Mouse (Mus musculus) MEL (cell line): ENCODE data around the gene Mocs1. TPM values are rescaled to one million over a fixed set of nuclear protein-coding genes. Genes with fewer than 3 reads are reported as not detected.

Experiments used
- DNase-seq: peaks from one replicate; pipeline ENCODE4 v3.0.0; 2011; ENCODE audit warnings: low read depth, low spot score
- H3K27ac ChIP-seq: 2 replicates; pipeline ENCODE4 v1.5.1; 2012; ENCODE audit warnings: low read depth, mild to moderate bottlenecking, control low read depth, low read length, moderate library complexity; ENCODE audit not compliant: control insufficient read depth
- H3K27me3 ChIP-seq, 2 experiments: fragments of 150-350 bp in 1 of 2; sonication (generic) in 1 of 2; 2 replicates each; pipeline ENCODE4 v1.6.1; 2012; ENCODE audit warnings: low read length in 2 of 2, mild to moderate bottlenecking in 2 of 2, improper control_type of control experiment in 1 of 2, moderate library complexity in 1 of 2; ENCODE audit not compliant: insufficient read depth in 2 of 2, control insufficient read depth in 1 of 2
- H3K36me3 ChIP-seq, 2 experiments: 2 replicates each; pipeline ENCODE4 v1.6.1; 2012 to 2014; ENCODE audit warnings: low read length in 2 of 2, improper control_type of control experiment in 1 of 2, inconsistent platforms in 1 of 2, mild to moderate bottlenecking in 1 of 2; ENCODE audit not compliant: insufficient read depth in 2 of 2, control insufficient read depth in 1 of 2
- H3K4me1 ChIP-seq, 2 experiments: fragments of 150-350 bp in 1 of 2; sonication (generic) in 1 of 2; 2 replicates each; pipeline ENCODE4 v1.6.1; 2012; ENCODE audit warnings: low read length in 2 of 2, improper control_type of control experiment in 1 of 2, mild to moderate bottlenecking in 1 of 2; ENCODE audit not compliant: insufficient read depth in 2 of 2, control insufficient read depth in 1 of 2
- H3K4me3 ChIP-seq, 2 experiments: fragments of 150-350 bp in 1 of 2; sonication (generic) in 1 of 2; 2 replicates each; pipeline ENCODE4 v1.5.1; 2012; ENCODE audit warnings: low read depth in 2 of 2, low read length in 2 of 2, mild to moderate bottlenecking in 2 of 2, moderate library complexity in 2 of 2, control low read depth in 1 of 2, improper control_type of control experiment in 1 of 2; ENCODE audit not compliant: control insufficient read depth in 1 of 2, insufficient read depth in 1 of 2
- H3K79me2 ChIP-seq: 2 replicates; pipeline ENCODE4 v1.6.1; 2012; ENCODE audit warnings: mild to moderate bottlenecking, low read length, moderate library complexity; ENCODE audit not compliant: control insufficient read depth, poor library complexity, insufficient read depth
- H3K9ac ChIP-seq: 2 replicates; pipeline ENCODE4 v1.6.1; 2012; ENCODE audit warnings: low read depth, mild to moderate bottlenecking, control low read depth, low read length, moderate library complexity; ENCODE audit not compliant: control insufficient read depth, poor library complexity, severe bottlenecking
- H3K9me3 ChIP-seq: fragments of 150-350 bp; sonication (generic); replicated peaks from 2 replicates; pipeline ENCODE4 v1.6.1; 2012; ENCODE audit warnings: mild to moderate bottlenecking, low read length, improper control_type of control experiment, moderate library complexity; ENCODE audit not compliant: insufficient read depth
- CHD1 ChIP-seq: IDR thresholded peaks from 2 replicates; pipeline ENCODE4 v1.6.1; 2012; ENCODE audit warnings: low read depth, mild to moderate bottlenecking, inconsistent platforms, low read length, improper control_type of control experiment
- CHD2 ChIP-seq: IDR thresholded peaks from 2 replicates; pipeline ENCODE4 v1.6.1; 2011; ENCODE audit warnings: low read length, improper control_type of control experiment
- CTCF ChIP-seq, 3 experiments: IDR thresholded peaks in 2 of 3; conservative IDR thresholded peaks in 1 of 3; 2 replicates each; pipeline ENCODE4 v1.5.1; 2011 to 2012; ENCODE audit warnings: low read length in 3 of 3, low read depth in 2 of 3, mild to moderate bottlenecking in 2 of 3, improper control_type of control experiment in 1 of 3, inconsistent platforms in 1 of 3, mixed read lengths in 1 of 3, moderate library complexity in 1 of 3; ENCODE audit not compliant: control insufficient read depth in 1 of 3, insufficient read depth in 1 of 3, poor library complexity in 1 of 3, severe bottlenecking in 1 of 3
- EP300 ChIP-seq, 2 experiments: IDR thresholded peaks; 2 replicates each; pipeline ENCODE4 v1.6.1; 2011; ENCODE audit warnings: improper control_type of control experiment in 2 of 2, low read length in 2 of 2, low read depth in 1 of 2, mild to moderate bottlenecking in 1 of 2
- ETS1 ChIP-seq: IDR thresholded peaks from 2 replicates; pipeline ENCODE4 v1.6.1; 2012; ENCODE audit warnings: low read depth, mild to moderate bottlenecking, inconsistent platforms, low read length, improper control_type of control experiment, moderate library complexity
- GABPA ChIP-seq: IDR thresholded peaks from 2 replicates; pipeline ENCODE4 v1.6.1; 2012; ENCODE audit warnings: low read depth, mild to moderate bottlenecking, inconsistent platforms, low read length, improper control_type of control experiment, moderate library complexity
- GATA1 ChIP-seq: IDR thresholded peaks from 2 replicates; pipeline ENCODE4 v1.6.1; 2011; ENCODE audit warnings: low read depth, low read length, improper control_type of control experiment
- KAT2A ChIP-seq: conservative IDR thresholded peaks from 2 replicates; pipeline ENCODE4 v1.6.1; 2012; ENCODE audit warnings: low read depth, low read length, improper control_type of control experiment, inconsistent platforms
- MAFK ChIP-seq: IDR thresholded peaks from 2 replicates; pipeline ENCODE4 v1.6.1; 2011; ENCODE audit warnings: low read depth, mild to moderate bottlenecking, low read length, improper control_type of control experiment, borderline replicate concordance
- MAX ChIP-seq: IDR thresholded peaks from 2 replicates; pipeline ENCODE4 v1.6.1; 2011; ENCODE audit warnings: low read length, improper control_type of control experiment
- MAZ ChIP-seq: IDR thresholded peaks from 2 replicates; pipeline ENCODE4 v1.6.1; 2012; ENCODE audit warnings: low read depth, mild to moderate bottlenecking, inconsistent platforms, low read length, improper control_type of control experiment
- MYB ChIP-seq: IDR thresholded peaks from 2 replicates; pipeline ENCODE4 v1.6.1; 2011; ENCODE audit warnings: mild to moderate bottlenecking, low read depth, low read length, improper control_type of control experiment
- NELFE ChIP-seq: IDR thresholded peaks from 2 replicates; pipeline ENCODE4 v1.6.1; 2011; ENCODE audit warnings: low read depth, low read length, improper control_type of control experiment
- NRF1 ChIP-seq: IDR thresholded peaks from 2 replicates; pipeline ENCODE4 v1.6.1; 2014; ENCODE audit warnings: low read depth, mild to moderate bottlenecking, inconsistent platforms, low read length, improper control_type of control experiment, moderate library complexity; ENCODE audit not compliant: poor library complexity, insufficient read depth, severe bottlenecking
- POLR2A ChIP-seq, 2 experiments: IDR thresholded peaks; 2 replicates each; pipeline ENCODE4 v1.6.1; 2011 to 2012; ENCODE audit warnings: low read length in 2 of 2, mild to moderate bottlenecking in 2 of 2, control low read depth in 1 of 2, improper control_type of control experiment in 1 of 2, low read depth in 1 of 2, moderate library complexity in 1 of 2; ENCODE audit not compliant: control insufficient read depth in 1 of 2, insufficient read depth in 1 of 2, poor library complexity in 1 of 2
- POLR2AphosphoS5 ChIP-seq: IDR thresholded peaks from 2 replicates; pipeline ENCODE4 v1.6.1; 2012; ENCODE audit warnings: low read depth, borderline replicate concordance, mild to moderate bottlenecking, inconsistent platforms, low read length, moderate library complexity, mixed read lengths
- RAD21 ChIP-seq: IDR thresholded peaks from 2 replicates; pipeline ENCODE4 v1.6.1; 2011; ENCODE audit warnings: mild to moderate bottlenecking, low read depth, low read length, improper control_type of control experiment
- SIN3A ChIP-seq: IDR thresholded peaks from 2 replicates; pipeline ENCODE4 v1.6.1; 2012; ENCODE audit warnings: low read length, improper control_type of control experiment, inconsistent platforms
- TAL1 ChIP-seq: IDR thresholded peaks from 2 replicates; pipeline ENCODE4 v1.6.1; 2012; ENCODE audit warnings: mild to moderate bottlenecking, inconsistent platforms, low read length, moderate library complexity, mixed read lengths
- TBP ChIP-seq: IDR thresholded peaks from 2 replicates; pipeline ENCODE4 v1.8.0; 2011; ENCODE audit warnings: low read depth, low read length, improper control_type of control experiment
- USF1 ChIP-seq: IDR thresholded peaks from 2 replicates; pipeline ENCODE4 v1.6.1; 2014; ENCODE audit warnings: low read depth, mild to moderate bottlenecking, inconsistent platforms, low read length, improper control_type of control experiment, moderate library complexity
- ZNF384 ChIP-seq: IDR thresholded peaks from 2 replicates; pipeline ENCODE4 v1.6.1; 2012; ENCODE audit warnings: low read depth, mild to moderate bottlenecking, inconsistent platforms, low read length, improper control_type of control experiment
- polyA plus RNA-seq, 2 experiments: library from polyadenylated mRNA; stranded (reverse) in 1 of 2; unstranded in 1 of 2; fragments of >175 nt in 1 of 2; fragments of >200 nt in 1 of 2; gene quantifications; 2 replicates each; pipeline versions ENCODE4 v1.2.1 to v1.2.4; 2012; ENCODE audit warnings: low replicate concordance in 2 of 2, low read depth in 1 of 2; ENCODE audit not compliant: insufficient read length in 2 of 2, insufficient read depth in 1 of 2, missing spikeins in 1 of 2
- total RNA-seq: library from RNA; depleted of rRNA; stranded (reverse); fragments of 300-350 nt; gene quantifications from 2 replicates; pipeline ENCODE4 v1.2.3, GENCODE M21; 2012

Gene Mocs1
- total and polyA plus RNA-seq, 3 experiments: 7.8 to 24.6 TPM; not detected in 1

DNA sequence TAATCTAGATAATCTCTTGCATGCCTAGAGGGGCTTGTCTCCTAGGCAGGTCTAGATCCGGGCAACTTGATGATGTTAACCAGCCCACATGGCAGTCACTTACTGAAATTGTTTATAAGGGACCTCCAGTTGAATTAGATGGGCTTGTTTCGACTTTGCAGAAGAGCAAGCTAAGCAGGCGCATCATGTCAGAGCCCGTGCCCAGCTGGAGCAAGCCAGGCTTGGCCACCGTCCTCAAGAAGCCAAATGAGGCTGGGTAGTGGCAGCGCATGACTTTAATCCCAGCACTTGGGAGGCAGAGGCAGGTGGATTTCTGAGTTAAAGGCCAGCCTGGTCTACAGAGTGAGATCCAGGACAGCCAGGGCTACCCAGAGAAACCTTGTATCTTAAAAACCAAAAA is 3.0 kb downstream of the Mocs1 start:
- no peak overlapping the region for H3K9ac ChIP-seq
- H3K27me3 ChIP-seq: no peaks in the 10 kb centered on the region
- TF ChIP-seq SIN3A: no peak
- TF ChIP-seq GATA1: no peak
- TF ChIP-seq RAD21: no peak
- TF ChIP-seq MAX: no peak
- TF ChIP-seq MAZ: no peak
- no peaks in the 10 kb centered on the region for H3K9me3 ChIP-seq
- H3K79me2 ChIP-seq: peaks cover 5% of the 10 kb centered on the region
- no peak for DNase-seq
- no peak overlapping the region for H3K4me3 ChIP-seq
- peaks cover 9 to 36% of the 10 kb centered on the region in 2 experiments; a peak in 3 of 4 replicates for H3K4me1 ChIP-seq
- peaks cover 2 to 15% of the 10 kb centered on the region in 2 experiments; a peak in 3 of 4 replicates for H3K36me3 ChIP-seq
- no peak overlapping the region for H3K27ac ChIP-seq

DNA sequence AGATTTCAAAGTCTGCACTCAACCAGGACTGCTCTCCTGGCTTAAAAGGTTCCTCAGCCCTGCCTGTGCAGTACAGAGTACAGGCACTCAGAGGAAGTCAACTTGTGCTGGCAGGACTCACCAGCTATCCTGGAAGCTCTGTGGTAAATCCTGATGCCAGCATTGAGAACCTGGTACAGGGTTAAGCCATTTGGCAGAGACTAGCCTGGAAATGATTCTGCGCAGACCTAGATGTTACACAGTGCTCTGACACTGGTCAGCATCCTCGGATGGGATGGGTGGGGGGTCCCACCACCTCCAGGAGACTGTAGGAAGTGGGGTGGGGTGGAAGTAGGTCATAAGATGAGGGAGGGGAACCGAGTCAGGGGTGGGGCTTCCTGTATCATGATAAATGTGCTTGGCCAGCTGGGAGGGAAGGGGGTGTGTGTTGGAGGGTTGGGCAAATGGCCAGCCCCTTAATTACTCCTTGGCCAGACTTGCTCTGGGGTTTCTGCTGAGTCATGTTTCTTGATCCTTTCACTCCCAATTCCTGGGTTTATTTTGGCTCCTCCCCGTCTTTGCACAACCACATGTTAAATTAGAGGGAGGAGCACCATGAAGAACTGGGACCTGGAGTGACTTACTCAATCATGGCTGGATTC is 4.0 kb downstream of the Mocs1 start:
- Histone ChIP-seq H3K79me2 (peaks cover 5% of the 10 kb centered on the region), H3K27ac (peak overlapping the region; percentile 57), H3K9ac (no peak overlapping the region), H3K4me3 (no peak overlapping the region), H3K4me1 (peaks cover 10 to 42% of the 10 kb centered on the region in 2 experiments; a peak in 3 of 4 replicates), H3K36me3 (peaks cover 2 to 22% of the 10 kb centered on the region in 2 experiments; a peak in 3 of 4 replicates), H3K9me3 (no peaks in the 10 kb centered on the region), H3K27me3 (no peaks in the 10 kb centered on the region)
- TF ChIP-seq ZNF384 (no peak), GABPA (peak; percentile 85), KAT2A (no peak), POLR2AphosphoS5 (no peak), POLR2A (IDR thresholded peaks at IDR 0.05; ENCODE audit: control insufficient read depth in 1 of 2, insufficient read depth in 1 of 2, low read depth in 1 of 2, low read length in 2 of 2, poor library complexity in 1 of 2) (no peak), NELFE (no peak), MYB (no peak), CHD1 (no peak), TAL1 (no peak), MAFK (peak; percentile 92), NRF1 (no peak), EP300 (IDR thresholded peaks at IDR 0.05; ENCODE audit: low read depth in 1 of 2, low read length in 2 of 2) (peak in 1 of 2 experiments; percentile 42; a peak in 1 of 4 replicates), CHD2 (no peak), CTCF (IDR thresholded peaks at IDR 0.05 in 2 of 3, conservative IDR thresholded peaks at IDR 0.05 in 1 of 3; ENCODE audit: control insufficient read depth in 1 of 3, insufficient read depth in 1 of 3, low read depth in 2 of 3, low read length in 3 of 3, poor library complexity in 1 of 3, severe bottlenecking in 1 of 3) (no peak), SIN3A (peak; percentile 37; the same call in 1 of the 2 replicates), TBP (no peak), ETS1 (peak; percentile 94), GATA1 (0 out of 2 replicates have a peak, but pooled peaks have one; percentile 19), USF1 (no peak)
- TF ChIP-seq, all 39 proteins: peak for 6
- DNase-seq: peak; percentile 82
